Mouse (Mus musculus) hindbrain, postnatal 0 days (tissue): ENCODE data around the gene Pax3. TPM values are rescaled to one million over a fixed set of nuclear protein-coding genes. Genes with fewer than 3 reads are reported as not detected.

Experiments
- ATAC-seq: fragments of 200-750 bp; cut with Nextera tagmentation; 2 replicates; pipeline ENCODE4 v1.8.0; 2017; ENCODE audit warnings: mild to moderate bottlenecking, moderate TSS enrichment, moderate library complexity
- DNase-seq: peaks from one replicate; pipeline ENCODE4 v3.0.0-alpha.2; 2015; ENCODE audit warnings: low spot score
- H3K27ac ChIP-seq: fragments of 300-500 bp; sonication (generic); 2 replicates; pipeline ENCODE4 v1.5.1; 2014; ENCODE audit warnings: mild to moderate bottlenecking
- H3K27me3 ChIP-seq: fragments of 300-500 bp; sonication (generic); 2 replicates; pipeline ENCODE4 v1.6.1; 2014; ENCODE audit warnings: low read length, mixed read lengths; ENCODE audit not compliant: insufficient read depth
- H3K36me3 ChIP-seq: fragments of 300-500 bp; sonication (generic); 2 replicates; pipeline ENCODE4 v1.6.1; 2014; ENCODE audit warnings: low read length, mixed read lengths; ENCODE audit not compliant: insufficient read depth
- H3K4me1 ChIP-seq: fragments of 300-500 bp; sonication (generic); 2 replicates; pipeline ENCODE4 v1.6.1; 2014; ENCODE audit warnings: antibody characterized with exemption, low read length, mixed read lengths; ENCODE audit not compliant: insufficient read depth
- H3K4me2 ChIP-seq: fragments of 300-500 bp; sonication (generic); 2 replicates; pipeline ENCODE4 v1.6.1; 2014; ENCODE audit warnings: low read depth, mild to moderate bottlenecking, low read length, moderate library complexity, mixed read lengths
- H3K4me3 ChIP-seq: fragments of 300-500 bp; sonication (generic); 2 replicates; pipeline ENCODE4 v1.5.1; 2014; ENCODE audit warnings: low read length
- H3K9ac ChIP-seq: fragments of 300-500 bp; sonication (generic); replicated peaks from 2 replicates; pipeline ENCODE4 v1.6.1; 2014; ENCODE audit warnings: mild to moderate bottlenecking, low read length, moderate library complexity, mixed read lengths
- H3K9me3 ChIP-seq: fragments of 300-500 bp; sonication (generic); 2 replicates; pipeline ENCODE4 v1.6.1; 2016; ENCODE audit warnings: low read length, mixed read lengths
- CTCF ChIP-seq: IDR thresholded peaks from 2 replicates; pipeline ENCODE4 v1.5.1; 2016; ENCODE audit warnings: antibody characterized with exemption, control low read depth, low read depth
- WGBS: fragments of 180-500 bp; shearing (Covaris S2); extraction: QIAGEN DNeasy Blood & Tissue Kit; methylation state at CpG from one replicate; pipeline ENCODE4 v1.1.7; 2014; 5-methylcytosine and 5-hydroxymethylcytosine counted together
- polyA plus RNA-seq: library from polyadenylated mRNA; unstranded; fragments of >200 nt; fragmentation: Nextera tagmentation; extraction: Ambion mirVana; gene quantifications from 2 replicates; pipeline ENCODE4 v1.2.1, GENCODE M21; 2015
- total RNA-seq: library from RNA; depleted of rRNA; stranded (reverse); fragments of >200 nt; gene quantifications from 2 replicates; pipeline ENCODE4 v1.2.3, GENCODE M21; 2014; rRNA removed

The Pax3 gene
- total and polyA plus RNA-seq, 2 experiments from 2014 or later = 8.0 to 14.0 TPM

GRCm38 (mm10) chr1:78093619-78094018 is 103.3 kb downstream of the Pax3 start:
- DNase-seq (no peak), ATAC-seq (no peak)
- Histone ChIP-seq H3K27ac (no peak overlapping the region), H3K27me3 (no peaks in the 10 kb centered on the region), H3K36me3 (no peaks in the 10 kb centered on the region), H3K4me3 (no peak overlapping the region), H3K4me2 (no peak overlapping the region), H3K9me3 (no peaks in the 10 kb centered on the region), H3K9ac (no peak overlapping the region), H3K4me1 (no peaks in the 10 kb centered on the region)
- no peak for TF ChIP-seq CTCF
- WGBS = 94% methylated on average over 4 of the region's 4 CpGs

- Histone ChIP-seq H3K9ac (no peak overlapping the region), H3K9me3 (no peaks in the 10 kb centered on the region), H3K36me3 (no peaks in the 10 kb centered on the region), H3K4me2 (no peak overlapping the region), H3K27ac (no peak overlapping the region), H3K4me3 (no peak overlapping the region), H3K4me1 (no peaks in the 10 kb centered on the region), H3K27me3 (no peaks in the 10 kb centered on the region)
- no peak for ATAC-seq
- no peak for TF ChIP-seq CTCF
- WGBS = 51% methylated on average over 2 of the region's 2 CpGs
- DNase-seq = no peak
These were observed 108.3 kb downstream of the Pax3 start for GRCm38 (mm10) chr1:78088646-78089045.

GRCm38 (mm10) chr1:78081761-78082160 is 115.2 kb downstream of the Pax3 start:
- no peak overlapping the region for H3K4me2 ChIP-seq
- WGBS = 53% methylated on average over 18 of the region's 18 CpGs

GRCm38 (mm10) chr1:78060850-78061249 is 136.1 kb downstream of the Pax3 start:
- Histone ChIP-seq H3K4me1 (no peaks in the 10 kb centered on the region), H3K4me3 (no peak overlapping the region), H3K27me3 (no peaks in the 10 kb centered on the region), H3K9ac (no peak overlapping the region), H3K36me3 (no peaks in the 10 kb centered on the region), H3K27ac (no peak overlapping the region), H3K9me3 (0 out of 2 replicates have a peak, but pooled peaks cover 2% of the 10 kb centered on the region), H3K4me2 (no peak overlapping the region)
- no peak for TF ChIP-seq CTCF
- WGBS = 58% methylated on average over 5 of the region's 5 CpGs
- DNase-seq (no peak), ATAC-seq (no peak)

More at GRCm38 (mm10) chr1:78081761-78082160, 115.2 kb downstream of the Pax3 start:
- Histone ChIP-seq H3K27ac (no peak overlapping the region), H3K4me3 (no peak overlapping the region), H3K27me3 (no peaks in the 10 kb centered on the region), H3K4me1 (no peaks in the 10 kb centered on the region), H3K9ac (no peak overlapping the region), H3K9me3 (no peaks in the 10 kb centered on the region), H3K36me3 (no peaks in the 10 kb centered on the region)
- DNase-seq = no peak
- ATAC-seq = no peak
- no peak for TF ChIP-seq CTCF

- TF ChIP-seq CTCF = no peak
- H3K9me3 ChIP-seq = 0 out of 2 replicates have a peak, but pooled peaks cover 2% of the 10 kb centered on the region
- no peak overlapping the region for H3K4me2 ChIP-seq
- no peak overlapping the region for H3K27ac ChIP-seq
- no peak for ATAC-seq
- no peaks in the 10 kb centered on the region for H3K27me3 ChIP-seq
- H3K4me1 ChIP-seq = no peaks in the 10 kb centered on the region
- DNase-seq = no peak
- H3K9ac ChIP-seq = no peak overlapping the region
- no peak overlapping the region for H3K4me3 ChIP-seq
- 78% methylated on average over 4 of the region's 4 CpGs for WGBS
- H3K36me3 ChIP-seq = no peaks in the 10 kb centered on the region
These were observed 139.0 kb downstream of the Pax3 start for GRCm38 (mm10) chr1:78057939-78058338.

GRCm38 (mm10) chr1:78053677-78054076 is 143.3 kb downstream of the Pax3 start:
- Histone ChIP-seq H3K27me3 (no peaks in the 10 kb centered on the region), H3K4me3 (no peak overlapping the region), H3K9me3 (0 out of 2 replicates have a peak, but pooled peaks cover 2% of the 10 kb centered on the region), H3K27ac (no peak overlapping the region), H3K36me3 (no peaks in the 10 kb centered on the region), H3K9ac (no peak overlapping the region), H3K4me2 (no peak overlapping the region), H3K4me1 (no peaks in the 10 kb centered on the region)
- DNase-seq (no peak), ATAC-seq (no peak)
- TF ChIP-seq CTCF = no peak
- 71% methylated on average over 6 of the region's 6 CpGs for WGBS

Other genes with a start within 250 kb of the Pax3 start
- gene Sgpp2, start 113.2 kb upstream of the Pax3 start, total RNA-seq = 5.0 TPM in 2 replicates
- 2.8 and 3.3 TPM in 2 replicates for gene Sgpp2, start 113.2 kb upstream of the Pax3 start, polyA plus RNA-seq